Mouse (Mus musculus) kidney, postnatal 10 days (tissue): Measurements from ENCODE around the gene Prr15l.
A peak's percentile ranks its signal among the peaks of the same experiment; 100 is the strongest.

Experiments
- DNase-seq: peaks from one replicate; pipeline ENCODE4 v3.0.0; 2021; ENCODE audit warnings: mixed read lengths

The Prr15l gene

GRCm38 (mm10) chr11:96978401-96979246 lies 50.7 kb downstream of the Prr15l start:
- no peak for DNase-seq

GRCm38 (mm10) chr11:96979329-96979728 lies 51.4 kb downstream of the Prr15l start:
- no peak for DNase-seq

GRCm38 (mm10) chr11:96980021-96980420 lies 52.1 kb downstream of the Prr15l start:
- no peak for DNase-seq

DNA sequence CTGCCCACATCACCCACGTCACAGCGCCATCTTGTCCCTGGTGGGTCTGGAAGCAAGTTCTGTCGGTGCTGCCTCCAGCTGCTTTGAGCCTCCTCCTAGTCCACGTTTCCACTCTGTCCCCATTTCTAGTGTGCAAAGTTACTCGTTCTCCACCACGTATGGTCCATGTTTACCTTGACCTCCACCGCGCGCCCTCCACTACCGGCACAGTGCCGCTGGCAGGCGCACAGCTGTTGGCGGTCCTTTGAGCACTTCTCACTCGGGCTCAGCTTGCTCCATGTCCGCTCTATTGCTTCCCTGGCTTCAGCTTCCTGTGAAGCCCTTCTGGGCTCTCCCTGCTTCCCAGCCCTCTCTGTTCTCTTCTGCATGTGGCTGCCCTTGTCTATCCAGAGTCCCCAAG lies 53.6 kb downstream of the Prr15l start:
- no peak for DNase-seq

DNA sequence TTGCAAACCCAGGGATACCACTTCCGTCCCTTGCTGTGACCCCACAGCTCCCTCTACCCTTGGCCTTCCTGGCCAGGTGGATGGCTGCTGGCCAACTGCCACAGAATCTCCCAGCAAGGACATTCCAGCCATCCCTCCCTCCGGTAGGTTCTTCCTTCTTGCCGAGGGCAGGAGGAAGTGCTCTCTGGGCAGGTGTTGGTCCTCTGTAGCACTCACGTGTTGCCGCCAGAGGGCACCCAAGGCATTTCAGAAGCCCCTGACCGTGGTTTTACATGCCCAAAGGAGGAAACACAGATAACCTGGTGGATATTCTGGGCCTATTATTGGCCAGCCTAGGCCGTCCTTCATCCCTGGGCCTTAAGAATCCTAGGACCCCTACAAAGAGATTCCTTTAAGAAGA lies 54.5 kb downstream of the Prr15l start:
- DNase-seq = peak; percentile 89

GRCm38 (mm10) chr11:96982859-96983258 lies 55.0 kb downstream of the Prr15l start, which contains the start of gene Sp2:
Gene Sp2, minus strand, starts transcription at chr11:96982959.
- DNase-seq = no peak

- DNase-seq = no peak
These were observed 57.0 kb downstream of the Prr15l start for GRCm38 (mm10) chr11:96984903-96985302.

DNA sequence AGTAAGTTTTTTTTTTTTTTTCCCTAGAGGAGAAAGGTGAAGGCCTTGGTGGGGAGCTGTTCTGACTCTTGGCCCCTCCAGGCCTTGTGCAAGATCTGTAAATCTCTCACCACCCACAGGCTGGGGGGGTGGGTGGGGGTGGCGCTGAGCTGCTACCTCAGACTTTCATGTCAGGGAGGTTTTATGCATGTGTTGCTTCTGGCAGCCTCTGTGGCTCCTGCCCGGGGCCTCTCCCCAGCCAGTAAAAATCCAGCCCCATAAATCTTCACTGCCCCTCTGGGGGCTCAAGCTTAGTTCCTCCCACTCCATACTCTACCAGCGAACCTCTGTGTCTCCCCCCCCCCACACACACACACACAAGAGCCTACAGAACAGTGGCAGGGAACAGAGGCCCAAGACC lies 58.6 kb downstream of the Prr15l start:
- DNase-seq = no peak
